Mouse (Mus musculus) liver, adult 2 months (tissue): ENCODE results near the gene Nav2. TPM values are rescaled to one million over a fixed set of nuclear protein-coding genes. Genes with fewer than 3 reads are reported as not detected.

Source experiments
- DNase-seq: peaks from one replicate; pipeline ENCODE4 v3.0.0-alpha.2; 2011; ENCODE audit warnings: low read depth, low spot score; ENCODE audit errors: extremely low read depth
- H3K27ac ChIP-seq: fragments of 200-500 bp; replicated peaks from 2 replicates; pipeline ENCODE4 v1.5.1; 2012; ENCODE audit warnings: low read depth, mild to moderate bottlenecking, control low read depth, inconsistent platforms, low read length; ENCODE audit not compliant: insufficient read depth
- H3K27me3 ChIP-seq: fragments of 200-500 bp; 2 replicates; pipeline ENCODE4 v1.6.1; 2012; ENCODE audit warnings: mild to moderate bottlenecking, moderate library complexity, low read length, inconsistent platforms; ENCODE audit not compliant: control insufficient read depth, insufficient read depth
- H3K36me3 ChIP-seq: fragments of 200-500 bp; 2 replicates; pipeline ENCODE4 v1.6.1; 2012; ENCODE audit warnings: low read length, inconsistent platforms; ENCODE audit not compliant: control insufficient read depth, insufficient read depth
- H3K4me1 ChIP-seq: fragments of 200-500 bp; 2 replicates; pipeline ENCODE4 v1.6.1; 2011; ENCODE audit warnings: low read length; ENCODE audit not compliant: control insufficient read depth, insufficient read depth
- H3K4me3 ChIP-seq: fragments of 200-500 bp; 2 replicates; pipeline ENCODE4 v1.5.1; 2011; ENCODE audit warnings: low read depth, mild to moderate bottlenecking, control low read depth, low read length, moderate library complexity; ENCODE audit not compliant: insufficient read depth
- H3K79me2 ChIP-seq: fragments of 200-500 bp; 2 replicates; pipeline ENCODE4 v1.6.1; 2012; ENCODE audit warnings: inconsistent platforms, mild to moderate bottlenecking, low read length, moderate library complexity; ENCODE audit not compliant: control insufficient read depth, insufficient read depth
- H3K9ac ChIP-seq: fragments of 200-500 bp; 2 replicates; pipeline ENCODE4 v1.6.1; 2012; ENCODE audit warnings: low read depth, mild to moderate bottlenecking, control low read depth, inconsistent platforms, low read length
- CTCF ChIP-seq: fragments of 200-500 bp; IDR thresholded peaks from 2 replicates; pipeline ENCODE4 v1.5.1; 2011; ENCODE audit warnings: low read depth, low read length, control low read depth
- POLR2A ChIP-seq: fragments of 200-500 bp; IDR thresholded peaks from 2 replicates; pipeline ENCODE4 v1.6.1; 2011; ENCODE audit warnings: low read length, control low read depth; ENCODE audit not compliant: insufficient read depth; ENCODE audit errors: extremely low read depth
- WGBS: fragments of 180-500 bp; shearing (Covaris S2); methylation state at CpG from one replicate; pipeline ENCODE4 v1.1.7; 2018; 5-methylcytosine and 5-hydroxymethylcytosine counted together
- polyA plus RNA-seq: library from polyadenylated mRNA; depleted of rRNA; stranded (reverse); fragments of >200 nt; gene quantifications from 2 replicates; pipeline ENCODE4 v1.2.3, GENCODE M21; 2012
- total RNA-seq: library from RNA; depleted of rRNA; stranded (reverse); fragments of >200 nt; gene quantifications from 2 replicates; pipeline ENCODE4 v1.2.3, GENCODE M21; 2014

The Nav2 gene
- total and polyA plus RNA-seq, 2 experiments: 11.1 to 17.6 TPM

DNA sequence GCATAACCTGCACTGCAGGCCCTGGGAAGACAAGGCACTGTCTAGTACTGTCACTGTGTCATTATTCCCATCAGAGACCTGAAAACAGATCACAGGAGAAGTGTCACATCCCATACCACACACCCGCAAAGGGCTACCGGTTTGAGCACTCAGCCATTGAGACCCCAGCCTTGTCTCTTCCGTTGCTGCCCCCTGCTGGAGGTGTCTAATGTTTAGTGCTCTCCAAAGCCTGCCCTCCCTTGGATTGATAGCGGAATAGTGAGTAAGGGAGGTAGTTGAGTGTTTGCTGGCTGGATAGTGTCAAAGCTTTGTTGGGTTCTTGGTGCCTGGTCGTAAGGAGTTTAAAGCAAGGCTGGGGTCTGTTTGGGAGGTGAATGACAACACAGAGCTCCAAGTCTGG lies 568.1 kb downstream of the Nav2 start:
- peaks cover 7% of the 10 kb centered on the region; the same call in 1 of the 2 replicates for H3K79me2 ChIP-seq
- H3K9ac ChIP-seq: no peak overlapping the region
- H3K27ac ChIP-seq: peak overlapping the region; percentile 67
- peak; percentile 33 for DNase-seq
- peaks cover 3% of the 10 kb centered on the region for H3K36me3 ChIP-seq
- 26% methylated on average over 5 of the region's 5 CpGs for WGBS
- no peaks in the 10 kb centered on the region for H3K27me3 ChIP-seq
- H3K4me1 ChIP-seq: peaks cover 17% of the 10 kb centered on the region
- TF ChIP-seq CTCF (peak; percentile 77), POLR2A (no peak)
- no peak overlapping the region for H3K4me3 ChIP-seq

DNA sequence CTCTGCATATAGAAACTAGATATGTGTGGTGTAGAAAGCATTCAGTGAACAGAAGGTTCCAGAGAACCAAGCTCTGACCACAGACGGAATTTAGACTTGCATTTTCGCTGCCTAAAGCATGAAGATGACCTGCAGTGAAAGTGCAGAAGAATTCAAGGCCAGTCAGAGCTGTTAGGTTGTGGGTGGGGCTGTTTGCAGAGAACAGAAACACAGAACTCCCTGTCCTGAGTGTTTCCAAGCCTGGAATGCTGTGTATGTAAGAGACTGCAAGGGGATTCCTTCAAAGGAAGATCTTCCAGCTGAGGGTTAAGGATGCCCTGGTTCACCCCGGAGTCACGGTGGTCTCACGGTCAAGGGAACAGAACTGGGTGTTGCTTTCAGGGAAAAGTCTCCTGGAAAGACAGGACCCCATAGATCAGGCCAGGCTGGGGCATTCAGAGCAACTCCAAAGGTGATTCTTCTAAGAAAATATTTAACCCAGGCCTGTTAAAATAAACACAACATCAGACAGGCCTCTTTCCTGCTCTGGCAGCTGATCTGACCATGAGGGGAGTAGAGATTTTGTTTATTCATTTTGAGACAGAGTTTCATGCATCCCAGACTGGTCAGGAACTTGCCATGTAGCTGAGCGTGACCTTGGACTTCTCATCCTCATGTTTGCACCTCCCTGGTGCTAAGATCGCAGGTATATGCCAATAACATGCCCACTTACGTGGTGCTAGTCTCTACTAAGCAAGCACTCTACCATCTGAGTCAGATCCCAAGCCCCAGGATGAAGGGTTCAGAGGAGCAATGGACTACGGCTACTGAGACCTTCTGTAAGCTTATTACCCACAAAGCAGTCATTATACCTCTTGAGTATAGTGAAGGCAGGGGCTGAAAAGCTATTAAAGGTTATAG lies 568.8 kb downstream of the Nav2 start:
- no peak for TF ChIP-seq POLR2A
- no peak for TF ChIP-seq CTCF
- Histone ChIP-seq H3K4me3 (no peak overlapping the region), H3K36me3 (peaks cover 3% of the 10 kb centered on the region), H3K79me2 (peaks cover 7% of the 10 kb centered on the region; the same call in 1 of the 2 replicates), H3K4me1 (peaks cover 17% of the 10 kb centered on the region), H3K27ac (peak overlapping the region; percentile 67), H3K9ac (no peak overlapping the region), H3K27me3 (no peaks in the 10 kb centered on the region)
- peak; percentile 83 for DNase-seq
- 22% methylated on average over 9 of the region's 9 CpGs for WGBS

DNA sequence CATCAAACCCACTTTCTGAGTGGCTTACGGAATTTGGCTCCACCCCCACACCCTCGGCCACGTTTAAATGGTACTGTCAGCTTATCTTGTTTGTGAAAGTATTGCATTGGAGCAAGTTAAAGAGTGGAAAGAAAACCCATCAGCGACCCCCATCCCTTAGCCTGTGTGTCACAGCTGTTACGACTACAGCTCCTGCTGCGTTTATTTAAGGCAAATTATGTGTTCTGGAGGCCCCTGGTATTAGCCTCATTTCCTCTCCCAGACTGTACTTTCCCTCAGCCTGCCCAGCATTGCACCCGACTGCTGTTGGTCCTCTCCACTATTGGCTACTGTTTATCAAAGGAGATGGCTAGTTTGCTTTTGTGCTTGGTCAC lies 569.4 kb downstream of the Nav2 start:
- TF ChIP-seq CTCF (no peak), POLR2A (no peak)
- H3K4me1 ChIP-seq: peaks cover 17% of the 10 kb centered on the region
- no peaks in the 10 kb centered on the region for H3K27me3 ChIP-seq
- H3K36me3 ChIP-seq: peaks cover 3% of the 10 kb centered on the region
- H3K79me2 ChIP-seq: peaks cover 7% of the 10 kb centered on the region; the same call in 1 of the 2 replicates
- DNase-seq: no peak
- WGBS: 25% methylated on average over 7 of the region's 7 CpGs
- H3K27ac ChIP-seq: peak overlapping the region; percentile 67
- H3K9ac ChIP-seq: no peak overlapping the region
- H3K4me3 ChIP-seq: no peak overlapping the region

DNA sequence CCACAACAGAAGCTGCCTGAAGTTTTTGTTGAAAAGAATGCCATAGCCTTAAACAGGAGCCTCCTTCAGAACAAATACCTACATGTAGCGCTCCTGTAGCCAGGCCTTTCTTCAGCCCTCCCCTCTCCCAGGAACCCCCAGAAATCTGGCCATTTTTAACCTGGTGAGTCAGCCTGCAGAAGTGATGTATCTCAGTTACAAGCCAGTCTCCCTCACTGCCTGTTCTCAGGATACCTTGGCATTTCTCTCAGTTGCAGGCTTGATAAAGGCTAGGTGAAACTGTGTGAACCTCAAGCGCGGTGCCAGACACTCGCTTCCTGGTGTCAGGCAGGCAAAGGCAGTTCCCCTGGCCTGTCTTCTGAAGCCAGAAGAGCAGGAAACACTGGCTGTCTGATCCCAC lies 570.4 kb downstream of the Nav2 start:
- Histone ChIP-seq H3K9ac (no peak overlapping the region), H3K79me2 (peaks cover 7% of the 10 kb centered on the region; the same call in 1 of the 2 replicates), H3K36me3 (no peaks in the 10 kb centered on the region), H3K4me1 (peaks cover 17% of the 10 kb centered on the region), H3K27me3 (no peaks in the 10 kb centered on the region), H3K27ac (no peak overlapping the region), H3K4me3 (no peak overlapping the region)
- 89% methylated on average over 4 of the region's 4 CpGs for WGBS
- no peak for DNase-seq
- TF ChIP-seq POLR2A (no peak), CTCF (no peak)

DNA sequence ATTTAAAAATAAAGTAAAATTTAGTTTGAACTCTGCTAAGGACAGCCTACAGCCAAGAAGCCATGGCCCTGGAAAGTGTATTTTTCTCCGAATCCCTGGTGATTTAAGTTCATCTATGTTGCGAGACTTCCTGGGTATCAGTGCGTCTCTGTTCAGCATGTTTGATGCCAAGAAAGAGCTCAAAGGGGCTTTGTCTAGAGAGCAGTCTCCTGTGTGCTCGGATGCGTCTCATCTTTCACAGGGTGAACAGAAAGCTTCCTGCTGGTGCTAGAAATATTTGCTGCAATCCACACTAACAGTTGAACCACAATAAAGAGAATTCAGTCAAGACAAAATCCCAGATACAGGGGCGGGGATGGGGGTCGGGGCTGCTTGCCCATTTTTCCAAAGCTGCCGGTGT lies 572.4 kb downstream of the Nav2 start:
- Histone ChIP-seq H3K9ac (no peak overlapping the region), H3K79me2 (peaks cover 7% of the 10 kb centered on the region; the same call in 1 of the 2 replicates), H3K4me1 (peaks cover 17% of the 10 kb centered on the region), H3K27me3 (no peaks in the 10 kb centered on the region), H3K36me3 (no peaks in the 10 kb centered on the region), H3K27ac (no peak overlapping the region), H3K4me3 (no peak overlapping the region)
- WGBS: 93% methylated on average over 8 of the region's 8 CpGs
- DNase-seq: no peak
- TF ChIP-seq CTCF (no peak), POLR2A (no peak)
